Mouse (Mus musculus): ENCODE data around the gene Flot1. TPM values are rescaled to one million over a fixed set of nuclear protein-coding genes. Genes with fewer than 3 reads are reported as not detected.

Flot1 gene
- polyA plus RNA-seq, 1 experiment: 29.9 TPM

GRCm38 (mm10) chr17:35824402-35824801 lies 1.4 kb downstream of the Flot1 start:
- 0 out of 2 replicates have a peak, but pooled peaks cover 2% of the 10 kb centered on the region for H3K27me3 ChIP-seq (ENCODE audit: control insufficient read depth, insufficient read depth, low read length)

GRCm38 (mm10) chr17:35825109-35825850 lies 2.2 kb downstream of the Flot1 start:
- no peak for DNase-seq (ENCODE audit: low read depth in 1 of 2, low spot score in 2 of 2)
- peaks cover 16% of the 10 kb centered on the region; the same call in 1 of the 2 replicates for H3K4me1 ChIP-seq (ENCODE audit: control insufficient read depth, insufficient read depth, insufficient read length)
- 89% methylated on average over 13 of the region's 13 CpGs for WGBS
- no peak overlapping the region for H3K27ac ChIP-seq (ENCODE audit: insufficient read depth, low read length)
- H3K4me3 ChIP-seq (ENCODE audit: extremely low read depth, insufficient read depth, insufficient read length): no peak overlapping the region
- H3K36me3 ChIP-seq (ENCODE audit: control insufficient read depth, insufficient read depth, low read length): 0 out of 2 replicates have a peak, but pooled peaks cover 1% of the 10 kb centered on the region
- H3K27me3 ChIP-seq (ENCODE audit: control insufficient read depth, insufficient read depth, low read length): 0 out of 2 replicates have a peak, but pooled peaks cover 2% of the 10 kb centered on the region
- TF ChIP-seq POLR2A (IDR thresholded peaks at IDR 0.05; ENCODE audit: low read depth, low read length): no peak
- no peak for TF ChIP-seq CTCF (IDR thresholded peaks at IDR 0.05; ENCODE audit: extremely low read depth, insufficient read depth, insufficient read length, insufficient replicate concordance)

More at GRCm38 (mm10) chr17:35824402-35824801, 1.4 kb downstream of the Flot1 start:
- TF ChIP-seq CTCF (IDR thresholded peaks at IDR 0.05; ENCODE audit: extremely low read depth, insufficient read depth, insufficient read length, insufficient replicate concordance) (0 out of 2 replicates have a peak, but pooled peaks have one; percentile 10), POLR2A (IDR thresholded peaks at IDR 0.05; ENCODE audit: low read depth, low read length) (no peak)
- Histone ChIP-seq H3K36me3 (ENCODE audit: control insufficient read depth, insufficient read depth, low read length) (0 out of 2 replicates have a peak, but pooled peaks cover 1% of the 10 kb centered on the region), H3K27ac (ENCODE audit: insufficient read depth, low read length) (no peak overlapping the region), H3K4me1 (ENCODE audit: control insufficient read depth, insufficient read depth, insufficient read length) (peaks cover 14% of the 10 kb centered on the region; the same call in 1 of the 2 replicates), H3K4me3 (ENCODE audit: extremely low read depth, insufficient read depth, insufficient read length) (no peak overlapping the region)
- 81% methylated on average over 7 of the region's 7 CpGs for WGBS
- no peak for DNase-seq (ENCODE audit: low read depth in 1 of 2, low spot score in 2 of 2)

GRCm38 (mm10) chr17:35829737-35830136 lies 6.7 kb downstream of the Flot1 start:
- Histone ChIP-seq H3K27me3 (ENCODE audit: control insufficient read depth, insufficient read depth, low read length) (no peaks in the 10 kb centered on the region), H3K4me3 (ENCODE audit: extremely low read depth, insufficient read depth, insufficient read length) (no peak overlapping the region), H3K4me1 (ENCODE audit: control insufficient read depth, insufficient read depth, insufficient read length) (peaks cover 2% of the 10 kb centered on the region; the same call in 1 of the 2 replicates), H3K36me3 (ENCODE audit: control insufficient read depth, insufficient read depth, low read length) (peaks cover 10% of the 10 kb centered on the region), H3K27ac (ENCODE audit: insufficient read depth, low read length) (no peak overlapping the region)
- WGBS: 4% methylated on average over 21 of the region's 21 CpGs
- TF ChIP-seq POLR2A (IDR thresholded peaks at IDR 0.05; ENCODE audit: low read depth, low read length): no peak
- peak; percentile 99 for TF ChIP-seq CTCF (IDR thresholded peaks at IDR 0.05; ENCODE audit: extremely low read depth, insufficient read depth, insufficient read length, insufficient replicate concordance)
- DNase-seq (ENCODE audit: low read depth in 1 of 2, low spot score in 2 of 2): peak; percentile 69 to 88

- WGBS: 87% methylated on average over 8 of the region's 8 CpGs
- H3K27me3 ChIP-seq (ENCODE audit: control insufficient read depth, insufficient read depth, low read length): no peaks in the 10 kb centered on the region
- no peak for TF ChIP-seq CTCF (IDR thresholded peaks at IDR 0.05; ENCODE audit: extremely low read depth, insufficient read depth, insufficient read length, insufficient replicate concordance)
- no peak for TF ChIP-seq POLR2A (IDR thresholded peaks at IDR 0.05; ENCODE audit: low read depth, low read length)
- H3K27ac ChIP-seq (ENCODE audit: insufficient read depth, low read length): no peak overlapping the region; the same call in 1 of the 2 replicates
- H3K4me1 ChIP-seq (ENCODE audit: control insufficient read depth, insufficient read depth, insufficient read length): peaks cover 2% of the 10 kb centered on the region; the same call in 1 of the 2 replicates
- DNase-seq (ENCODE audit: low read depth in 1 of 2, low spot score in 2 of 2): no peak
- H3K4me3 ChIP-seq (ENCODE audit: extremely low read depth, insufficient read depth, insufficient read length): no peak overlapping the region
- H3K36me3 ChIP-seq (ENCODE audit: control insufficient read depth, insufficient read depth, low read length): peaks cover 22% of the 10 kb centered on the region
These were observed 9.6 kb downstream of the Flot1 start for GRCm38 (mm10) chr17:35832400-35833238.

GRCm38 (mm10) chr17:35833239-35833751 lies 10.3 kb downstream of the Flot1 start:
- Histone ChIP-seq H3K4me3 (ENCODE audit: extremely low read depth, insufficient read depth, insufficient read length) (no peak overlapping the region), H3K27ac (ENCODE audit: insufficient read depth, low read length) (no peak overlapping the region)

GRCm38 (mm10) chr17:35833894-35834293 lies 10.9 kb downstream of the Flot1 start:
- Histone ChIP-seq H3K27ac (ENCODE audit: insufficient read depth, low read length) (no peak overlapping the region), H3K36me3 (ENCODE audit: control insufficient read depth, insufficient read depth, low read length) (peaks cover 22% of the 10 kb centered on the region), H3K4me3 (ENCODE audit: extremely low read depth, insufficient read depth, insufficient read length) (no peak overlapping the region), H3K27me3 (ENCODE audit: control insufficient read depth, insufficient read depth, low read length) (no peaks in the 10 kb centered on the region), H3K4me1 (ENCODE audit: control insufficient read depth, insufficient read depth, insufficient read length) (peaks cover 2% of the 10 kb centered on the region; the same call in 1 of the 2 replicates)
- DNase-seq (ENCODE audit: low read depth in 1 of 2, low spot score in 2 of 2): no peak
- WGBS: 66% methylated on average over 5 of the region's 5 CpGs
- TF ChIP-seq POLR2A (IDR thresholded peaks at IDR 0.05; ENCODE audit: low read depth, low read length): no peak
- no peak for TF ChIP-seq CTCF (IDR thresholded peaks at IDR 0.05; ENCODE audit: extremely low read depth, insufficient read depth, insufficient read length, insufficient replicate concordance)

More at GRCm38 (mm10) chr17:35833239-35833751, 10.3 kb downstream of the Flot1 start:
- H3K36me3 ChIP-seq (ENCODE audit: control insufficient read depth, insufficient read depth, low read length): peaks cover 22% of the 10 kb centered on the region
- WGBS: 56% methylated on average over 5 of the region's 5 CpGs
- TF ChIP-seq POLR2A (IDR thresholded peaks at IDR 0.05; ENCODE audit: low read depth, low read length) (no peak), CTCF (IDR thresholded peaks at IDR 0.05; ENCODE audit: extremely low read depth, insufficient read depth, insufficient read length, insufficient replicate concordance) (no peak)
- peaks cover 2% of the 10 kb centered on the region; the same call in 1 of the 2 replicates for H3K4me1 ChIP-seq (ENCODE audit: control insufficient read depth, insufficient read depth, insufficient read length)
- H3K27me3 ChIP-seq (ENCODE audit: control insufficient read depth, insufficient read depth, low read length): no peaks in the 10 kb centered on the region
- no peak for DNase-seq (ENCODE audit: low read depth in 1 of 2, low spot score in 2 of 2)

Measured in spleen, adult 2 months (tissue).